Mouse (Mus musculus): ENCODE data around the gene Vezf1. TPM values are rescaled to one million over a fixed set of nuclear protein-coding genes. Genes with fewer than 3 reads are reported as not detected.

Vezf1 gene
- polyA plus RNA-seq, 1 experiment from 2014 or later, result 50.6 TPM

Other genes starting within 250 kb of the Vezf1 start
- gene Lpo, start 240.0 kb upstream of the Vezf1 start, polyA plus RNA-seq (2015; fragmentation: Nextera tagmentation; extraction: Ambion mirVana), result 1.5 and 1.8 TPM in 2 replicates
- 12.1 and 12.8 TPM in 2 replicates for gene Mks1, start 215.1 kb upstream of the Vezf1 start, polyA plus RNA-seq (2015; fragmentation: Nextera tagmentation; extraction: Ambion mirVana)
- gene Epx, start 192.7 kb upstream of the Vezf1 start, polyA plus RNA-seq (2015; fragmentation: Nextera tagmentation; extraction: Ambion mirVana), result 0.36 TPM in 2 replicates
- gene Olfr462, start 176.0 kb upstream of the Vezf1 start, polyA plus RNA-seq (2015; fragmentation: Nextera tagmentation; extraction: Ambion mirVana), result not detected in 2 replicates
- gene Olfr463, start 170.9 kb upstream of the Vezf1 start, polyA plus RNA-seq (2015; fragmentation: Nextera tagmentation; extraction: Ambion mirVana), result not detected in 2 replicates
- 0.14 and 0.25 TPM in 2 replicates for gene Olfr464, start 147.3 kb upstream of the Vezf1 start, polyA plus RNA-seq (2015; fragmentation: Nextera tagmentation; extraction: Ambion mirVana)
- gene Dynll2, start 80.7 kb upstream of the Vezf1 start, polyA plus RNA-seq (2015; fragmentation: Nextera tagmentation; extraction: Ambion mirVana), result 65.3 and 65.8 TPM in 2 replicates
- gene Srsf1, start 20.9 kb upstream of the Vezf1 start, polyA plus RNA-seq (2015; fragmentation: Nextera tagmentation; extraction: Ambion mirVana), result 229 and 241 TPM in 2 replicates
- gene Cuedc1, start 29.8 kb downstream of the Vezf1 start, polyA plus RNA-seq (2015; fragmentation: Nextera tagmentation; extraction: Ambion mirVana), result 50.2 and 54.6 TPM in 2 replicates
- gene Mrps23, start 136.1 kb downstream of the Vezf1 start, polyA plus RNA-seq (2015; fragmentation: Nextera tagmentation; extraction: Ambion mirVana), result 60.6 and 62.4 TPM in 2 replicates
- gene Ccdc182, start 225.8 kb downstream of the Vezf1 start, polyA plus RNA-seq (2015; fragmentation: Nextera tagmentation; extraction: Ambion mirVana), result 0.23 TPM in 2 replicates

All from midbrain, embryonic 15.5 days (tissue).